Mouse (Mus musculus) intestine, embryonic 16.5 days (tissue): ENCODE results near the gene Coq8b. TPM values are rescaled to one million over a fixed set of nuclear protein-coding genes. Genes with fewer than 3 reads are reported as not detected.
A peak's percentile ranks its signal among the peaks of the same experiment; 100 is the strongest.

Source experiments
- ATAC-seq: fragments of 200-750 bp; cut with Nextera tagmentation; 2 replicates; pipeline ENCODE4 v1.8.0; 2017; ENCODE audit warnings: moderate TSS enrichment, moderate library complexity
- H3K27ac ChIP-seq: fragments of 300-500 bp; sonication (generic); 2 replicates; pipeline ENCODE4 v1.5.1; 2014; ENCODE audit warnings: mild to moderate bottlenecking, low read length
- H3K27me3 ChIP-seq: fragments of 300-500 bp; sonication (generic); replicated peaks from 2 replicates; pipeline ENCODE4 v1.6.1; 2014; ENCODE audit warnings: low read length, control low read depth, mixed read lengths; ENCODE audit not compliant: control insufficient read depth, insufficient read depth
- H3K36me3 ChIP-seq: fragments of 300-500 bp; sonication (generic); 2 replicates; pipeline ENCODE4 v1.6.1; 2014; ENCODE audit warnings: low read length, control low read depth; ENCODE audit not compliant: control insufficient read depth, insufficient read depth
- H3K4me1 ChIP-seq: fragments of 300-500 bp; sonication (generic); 2 replicates; pipeline ENCODE4 v1.6.1; 2014; ENCODE audit warnings: low read length, control low read depth, mixed read lengths; ENCODE audit not compliant: control insufficient read depth, insufficient read depth
- H3K4me2 ChIP-seq: fragments of 300-500 bp; sonication (generic); 2 replicates; pipeline ENCODE4 v1.6.1; 2014; ENCODE audit warnings: low read depth, low read length, control low read depth
- H3K4me3 ChIP-seq: fragments of 300-500 bp; sonication (generic); 2 replicates; pipeline ENCODE4 v1.5.1; 2014; ENCODE audit warnings: mild to moderate bottlenecking, low read length
- H3K9ac ChIP-seq: fragments of 300-500 bp; sonication (generic); 2 replicates; pipeline ENCODE4 v1.6.1; 2014; ENCODE audit warnings: low read depth, low read length
- H3K9me3 ChIP-seq: fragments of 300-500 bp; sonication (generic); 2 replicates; pipeline ENCODE4 v1.6.1; 2016; ENCODE audit warnings: low read length, control low read depth; ENCODE audit not compliant: control insufficient read depth
- WGBS: fragments of 180-500 bp; shearing (Covaris S2); extraction: QIAGEN DNeasy Blood & Tissue Kit; methylation state at CpG from one replicate; pipeline ENCODE4 v1.1.7; 2014; 5-methylcytosine and 5-hydroxymethylcytosine counted together
- polyA plus RNA-seq: library from polyadenylated mRNA; unstranded; fragments of >200 nt; fragmentation: Nextera tagmentation; extraction: Ambion mirVana; gene quantifications from 2 replicates; pipeline ENCODE4 v1.2.1, GENCODE M21; 2015

The Coq8b gene
- polyA plus RNA-seq, 1 experiment from 2014 or later: 26.3 TPM

DNA sequence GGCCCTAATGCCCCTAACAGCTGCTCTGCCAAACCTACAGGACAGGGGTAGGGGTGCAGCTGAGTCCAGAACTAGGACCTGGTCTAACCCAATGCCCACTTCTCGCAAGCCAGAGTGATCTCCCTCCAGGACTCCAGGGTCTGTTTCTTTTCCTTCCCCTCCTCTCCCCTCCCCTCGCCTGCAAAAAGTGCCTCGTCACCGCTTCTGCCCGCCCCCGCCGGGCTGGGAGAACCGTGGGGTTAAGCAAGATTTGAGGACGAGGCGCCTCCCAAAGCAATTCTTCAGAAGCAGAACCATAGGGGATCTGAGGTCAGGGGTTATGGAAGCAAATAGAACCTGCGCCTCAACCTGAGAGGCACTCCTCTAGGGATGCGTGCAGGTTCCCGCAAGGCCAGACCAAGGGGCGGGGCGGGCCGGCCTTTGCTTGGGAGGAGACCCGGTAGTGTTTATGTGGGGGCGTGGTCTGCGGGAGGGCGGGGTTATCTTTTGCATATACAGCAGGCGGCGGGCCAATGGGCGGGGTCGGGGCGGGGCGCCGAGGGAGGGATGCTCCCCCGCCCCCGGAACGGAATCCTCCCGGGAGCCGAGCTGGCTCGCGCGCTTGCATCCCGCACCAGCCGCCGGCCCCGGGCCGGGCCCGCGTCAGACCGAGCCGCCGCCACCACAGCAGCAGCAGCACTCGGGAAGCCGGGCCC is 25.5 kb downstream of the Coq8b start, which contains the start of gene Numbl:
TSS of gene Numbl (plus strand) at position 229 of the 695 bp plus-strand sequence.
- ATAC-seq: peak; percentile 88
- Histone ChIP-seq H3K4me1 (peaks cover 27% of the 10 kb centered on the region), H3K4me3 (peak within 1 kb of the TSS; percentile 75), H3K36me3 (no peaks in the 10 kb centered on the region), H3K27ac (peak within 1 kb of the TSS; percentile 60), H3K27me3 (no peaks in the 10 kb centered on the region), H3K9ac (peak within 1 kb of the TSS; percentile 86), H3K9me3 (no peaks in the 10 kb centered on the region), H3K4me2 (peak within 1 kb of the TSS; percentile 92)
- WGBS: under 1% methylated on average over 32 of the region's 47 CpGs

- Histone ChIP-seq H3K4me2 (peak overlapping the region; percentile 92), H3K9me3 (no peaks in the 10 kb centered on the region), H3K4me3 (peak overlapping the region; percentile 75), H3K9ac (peak overlapping the region; percentile 86), H3K36me3 (no peaks in the 10 kb centered on the region; the same call in 1 of the 2 replicates), H3K27me3 (no peaks in the 10 kb centered on the region), H3K27ac (peak overlapping the region; percentile 60), H3K4me1 (peaks cover 27% of the 10 kb centered on the region)
- no peak for ATAC-seq
- 17% methylated on average over 9 of the region's 9 CpGs for WGBS
Measured at GRCm38 (mm10) chr7:27259271-27259721, 26.5 kb downstream of the Coq8b start.

GRCm38 (mm10) chr7:27259771-27260170 is 26.9 kb downstream of the Coq8b start:
- H3K4me2 ChIP-seq: peak overlapping the region; percentile 92
- H3K9ac ChIP-seq: peak overlapping the region; percentile 86
- peak overlapping the region; percentile 75 for H3K4me3 ChIP-seq
- no peak for ATAC-seq
- peaks cover 27% of the 10 kb centered on the region for H3K4me1 ChIP-seq
- 0 out of 2 replicates have a peak overlapping the region, but pooled peaks have one; percentile 12 for H3K27ac ChIP-seq
- no peaks in the 10 kb centered on the region for H3K27me3 ChIP-seq
- 32% methylated on average over 5 of the region's 5 CpGs for WGBS
- no peaks in the 10 kb centered on the region; the same call in 1 of the 2 replicates for H3K36me3 ChIP-seq
- H3K9me3 ChIP-seq: no peaks in the 10 kb centered on the region

- Histone ChIP-seq H3K4me3 (no peak overlapping the region), H3K36me3 (no peaks in the 10 kb centered on the region; the same call in 1 of the 2 replicates), H3K27ac (no peak overlapping the region), H3K4me1 (peaks cover 27% of the 10 kb centered on the region), H3K9ac (no peak overlapping the region), H3K27me3 (no peaks in the 10 kb centered on the region), H3K9me3 (no peaks in the 10 kb centered on the region), H3K4me2 (no peak overlapping the region)
- no peak for ATAC-seq
- WGBS: 71% methylated on average over 7 of the region's 7 CpGs
Measured at GRCm38 (mm10) chr7:27260856-27261255, 28.0 kb downstream of the Coq8b start.

GRCm38 (mm10) chr7:27261888-27262287 is 29.1 kb downstream of the Coq8b start:
- no peak overlapping the region for H3K27ac ChIP-seq
- 74% methylated on average over 6 of the region's 6 CpGs for WGBS
- H3K9ac ChIP-seq: no peak overlapping the region
- no peak overlapping the region for H3K4me3 ChIP-seq
- no peaks in the 10 kb centered on the region; the same call in 1 of the 2 replicates for H3K36me3 ChIP-seq
- peaks cover 26% of the 10 kb centered on the region for H3K4me1 ChIP-seq
- H3K27me3 ChIP-seq: no peaks in the 10 kb centered on the region
- no peak overlapping the region for H3K4me2 ChIP-seq
- no peaks in the 10 kb centered on the region for H3K9me3 ChIP-seq
- no peak for ATAC-seq

- Histone ChIP-seq H3K27ac (no peak overlapping the region), H3K9me3 (no peaks in the 10 kb centered on the region), H3K27me3 (no peaks in the 10 kb centered on the region), H3K4me1 (peaks cover 9% of the 10 kb centered on the region), H3K4me2 (no peak overlapping the region), H3K4me3 (no peak overlapping the region), H3K36me3 (peaks cover 11% of the 10 kb centered on the region), H3K9ac (no peak overlapping the region)
- no peak for ATAC-seq
- WGBS: 95% methylated on average over 12 of the region's 12 CpGs
Measured at GRCm38 (mm10) chr7:27264761-27265160, 31.9 kb downstream of the Coq8b start.

GRCm38 (mm10) chr7:27266515-27267128 is 33.8 kb downstream of the Coq8b start:
- H3K27ac ChIP-seq: no peak overlapping the region
- H3K27me3 ChIP-seq: no peaks in the 10 kb centered on the region
- no peak overlapping the region for H3K4me3 ChIP-seq
- H3K9ac ChIP-seq: no peak overlapping the region
- peaks cover 14% of the 10 kb centered on the region for H3K36me3 ChIP-seq
- peaks cover 4% of the 10 kb centered on the region; the same call in 1 of the 2 replicates for H3K4me1 ChIP-seq
- no peak overlapping the region for H3K4me2 ChIP-seq
- 83% methylated on average over 20 of the region's 20 CpGs for WGBS
- no peak for ATAC-seq
- peaks cover 4% of the 10 kb centered on the region; the same call in 1 of the 2 replicates for H3K9me3 ChIP-seq

DNA sequence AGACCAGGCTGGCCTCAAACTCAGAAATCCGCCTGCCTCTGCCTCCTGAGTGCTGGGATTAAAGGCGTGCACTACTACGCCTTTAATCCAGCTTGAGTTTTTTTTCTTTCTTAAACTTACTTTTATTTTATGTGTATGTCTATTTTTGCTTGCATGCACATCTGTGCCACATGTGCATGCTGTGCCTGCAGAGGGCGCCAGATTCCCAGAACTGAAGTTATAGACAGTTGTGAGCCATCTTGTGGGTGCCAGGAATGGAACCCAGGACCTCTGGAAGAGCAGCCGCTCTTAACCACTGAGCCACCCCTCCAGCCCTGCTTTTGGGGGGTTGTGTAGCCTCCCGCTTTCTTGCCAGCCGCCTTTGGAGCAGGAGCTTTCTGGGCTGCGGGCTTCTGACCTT is 38.6 kb downstream of the Coq8b start:
- peaks cover 16% of the 10 kb centered on the region; the same call in 1 of the 2 replicates for H3K36me3 ChIP-seq

DNA sequence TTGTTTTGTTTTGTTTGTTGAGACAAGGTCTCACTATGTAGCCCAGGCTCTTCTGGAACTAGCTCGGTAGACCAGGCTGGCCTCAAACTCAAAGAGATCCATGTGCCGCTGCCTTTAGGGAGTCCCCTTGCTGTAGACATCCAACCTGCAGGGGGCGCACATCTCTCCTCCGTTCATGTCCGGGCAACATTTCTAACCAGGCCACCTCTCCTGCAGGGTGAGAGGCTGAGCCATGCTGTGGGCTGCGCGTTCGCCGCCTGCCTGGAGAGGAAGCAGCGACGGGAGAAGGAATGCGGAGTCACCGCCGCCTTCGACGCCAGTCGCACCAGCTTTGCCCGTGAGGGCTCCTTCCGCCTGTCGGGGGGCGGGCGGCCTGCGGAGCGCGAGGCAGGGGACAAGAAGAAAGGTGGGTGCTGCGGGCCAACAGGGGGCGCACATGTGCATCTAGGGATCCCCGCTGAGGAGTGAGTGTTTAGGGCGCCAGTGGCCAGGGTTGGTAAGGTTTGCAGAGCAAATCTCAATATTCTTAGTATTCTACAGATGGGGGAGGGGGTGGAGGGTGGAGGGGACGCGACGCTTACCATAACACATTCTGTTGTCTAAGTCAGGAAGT is 41.0 kb downstream of the Coq8b start:
- WGBS: 52% methylated on average over 32 of the region's 32 CpGs
- Histone ChIP-seq H3K4me2 (no peak overlapping the region), H3K36me3 (peaks cover 12% of the 10 kb centered on the region)

More for the DNA sequence above, 38.6 kb downstream of the Coq8b start:
- Histone ChIP-seq H3K9ac (no peak overlapping the region), H3K9me3 (peaks cover 5% of the 10 kb centered on the region; the same call in 1 of the 2 replicates), H3K4me3 (no peak overlapping the region), H3K4me2 (no peak overlapping the region), H3K4me1 (no peaks in the 10 kb centered on the region), H3K27ac (no peak overlapping the region), H3K27me3 (no peaks in the 10 kb centered on the region)
- WGBS: 88% methylated on average over 8 of the region's 8 CpGs
- no peak for ATAC-seq

More for the DNA sequence above, 41.0 kb downstream of the Coq8b start:
- Histone ChIP-seq H3K4me1 (no peaks in the 10 kb centered on the region), H3K27me3 (no peaks in the 10 kb centered on the region), H3K27ac (no peak overlapping the region), H3K9me3 (peaks cover 5% of the 10 kb centered on the region; the same call in 1 of the 2 replicates), H3K4me3 (no peak overlapping the region), H3K9ac (peak overlapping the region; percentile 22; the same call in 1 of the 2 replicates)
- ATAC-seq: peak; percentile 29; the same call in 1 of the 2 replicates
